Mouse (Mus musculus) gastrocnemius, postnatal 4 days (tissue): Measurements from ENCODE around the gene Tekt2. TPM values are rescaled to one million over a fixed set of nuclear protein-coding genes. Genes with fewer than 3 reads are reported as not detected.
A peak's percentile ranks its signal among the peaks of the same experiment; 100 is the strongest.

Experiments
- DNase-seq, 2 experiments: peaks; one replicate each; pipeline ENCODE4 v3.0.0; 2021 to 2022; ENCODE audit warnings: low spot score in 2 of 2, mixed read lengths in 2 of 2
- total RNA-seq, 2 experiments: library from RNA; stranded (reverse); gene quantifications; 2 replicates each; pipeline ENCODE4 v1.2.3; 2021

Gene Tekt2
- total RNA-seq, 2 experiments from 2014 or later = 1.2 to 1.6 TPM

GRCm38 (mm10) chr4:126309211-126309921 is 16.1 kb downstream of the Tekt2 start:
- no peak for DNase-seq

GRCm38 (mm10) chr4:126306827-126307226 is 18.7 kb downstream of the Tekt2 start:
- no peak for DNase-seq

GRCm38 (mm10) chr4:126306058-126306457 is 19.4 kb downstream of the Tekt2 start:
- no peak for DNase-seq

GRCm38 (mm10) chr4:126305428-126305827 is 20.1 kb downstream of the Tekt2 start:
- DNase-seq = no peak

GRCm38 (mm10) chr4:126303877-126304276 is 21.6 kb downstream of the Tekt2 start:
- no peak for DNase-seq

GRCm38 (mm10) chr4:126301584-126302309 is 23.7 kb downstream of the Tekt2 start:
- no peak for DNase-seq

- peak in 1 of 2 experiments; percentile 26 for DNase-seq
Observed at GRCm38 (mm10) chr4:126300916-126301583, 24.4 kb downstream of the Tekt2 start.

- peak; percentile 66 to 83 for DNase-seq
Observed at GRCm38 (mm10) chr4:126296617-126297101, 28.8 kb downstream of the Tekt2 start.

- DNase-seq = no peak
Observed at GRCm38 (mm10) chr4:126295937-126296336, 29.6 kb downstream of the Tekt2 start.

GRCm38 (mm10) chr4:126295152-126295551 is 30.3 kb downstream of the Tekt2 start:
- no peak for DNase-seq

- no peak for DNase-seq
Observed at GRCm38 (mm10) chr4:126291196-126291595, 34.3 kb downstream of the Tekt2 start.

GRCm38 (mm10) chr4:126290314-126290713 is 35.2 kb downstream of the Tekt2 start:
- no peak for DNase-seq

GRCm38 (mm10) chr4:126288085-126288666 is 37.3 kb downstream of the Tekt2 start:
- no peak for DNase-seq

- DNase-seq = no peak
Observed at GRCm38 (mm10) chr4:126287302-126287995, 38.0 kb downstream of the Tekt2 start.

- DNase-seq = peak in 1 of 2 experiments; percentile 43
Observed at GRCm38 (mm10) chr4:126286492-126286891, 39.0 kb downstream of the Tekt2 start, which contains the start of gene Col8a2. TSS of gene Col8a2 (plus strand) at chr4:126286793.

- no peak for DNase-seq
Observed at GRCm38 (mm10) chr4:126283582-126283981, 41.9 kb downstream of the Tekt2 start.

- no peak for DNase-seq
Observed at GRCm38 (mm10) chr4:126281706-126282105, 43.8 kb downstream of the Tekt2 start.

GRCm38 (mm10) chr4:126278961-126279360 is 46.5 kb downstream of the Tekt2 start:
- DNase-seq = no peak

- no peak for DNase-seq
Observed at GRCm38 (mm10) chr4:126278565-126278915, 46.9 kb downstream of the Tekt2 start.

- peak in 1 of 2 experiments; percentile 65 for DNase-seq
Observed at GRCm38 (mm10) chr4:126277906-126278564, 47.5 kb downstream of the Tekt2 start.
